Mouse (Mus musculus) G1E (cell line): Measurements from ENCODE around the gene Mamdc4.

Source experiments
- CTCF ChIP-seq: IDR thresholded peaks from 2 replicates; pipeline ENCODE4 v1.5.1; 2012; ENCODE audit warnings: low read depth, low read length, inconsistent platforms, mixed read lengths
- GATA1 ChIP-seq: IDR thresholded peaks from 2 replicates; pipeline ENCODE4 v1.6.1; 2012; ENCODE audit warnings: borderline replicate concordance, low read length, inconsistent platforms, mixed read lengths
- GATA2 ChIP-seq: IDR thresholded peaks from 2 replicates; pipeline ENCODE4 v1.6.1; 2012; ENCODE audit warnings: low read depth, low read length, inconsistent platforms, borderline replicate concordance
- POLR2AphosphoS5 ChIP-seq: IDR thresholded peaks from 2 replicates; pipeline ENCODE4 v1.6.1; 2012; ENCODE audit warnings: low read depth, low read length, inconsistent platforms; ENCODE audit not compliant: insufficient replicate concordance
- TAL1 ChIP-seq: conservative IDR thresholded peaks from 2 replicates; pipeline ENCODE4 v1.6.1; 2012; ENCODE audit warnings: low read depth, low read length, inconsistent platforms, mixed read lengths

GRCm38 (mm10) chr2:25526510-25527302 is 47.9 kb downstream of the Mamdc4 start:
- TF ChIP-seq TAL1 (no peak), CTCF (no peak), GATA1 (no peak), POLR2AphosphoS5 (no peak), GATA2 (no peak)
